Mouse (Mus musculus): Measurements from ENCODE around the gene Cep126.

DNA sequence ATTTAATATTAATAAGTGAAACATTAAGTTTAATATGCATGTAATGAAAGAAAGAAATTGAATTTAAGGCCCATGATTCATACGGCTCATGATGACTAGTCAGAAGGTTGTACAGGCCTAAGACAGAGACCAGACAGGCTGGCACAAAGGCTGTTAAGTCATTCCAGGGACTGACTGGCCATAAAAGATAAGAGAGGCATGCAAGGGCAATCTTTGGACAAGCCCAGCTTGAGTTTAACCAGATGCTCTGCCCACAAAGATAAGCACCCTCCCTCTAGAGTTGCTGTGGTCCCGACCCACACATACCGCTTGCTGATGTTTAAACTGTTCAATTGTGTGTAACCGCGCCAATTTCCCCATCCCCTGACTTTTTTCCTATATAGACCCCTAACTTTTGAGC lies 19.6 kb downstream of the Cep126 start:
- no peak for TF ChIP-seq CTCF (IDR thresholded peaks at IDR 0.05; ENCODE audit: extremely low read depth, insufficient read length, insufficient replicate concordance, low read depth, low read length)
- TF ChIP-seq POLR2A (IDR thresholded peaks at IDR 0.05; ENCODE audit: low read depth, low read length): no peak

Measured in small intestine, adult 2 months (tissue).